Mouse (Mus musculus): Measurements from ENCODE around the gene 1110008L16Rik. TPM values are rescaled to one million over a fixed set of nuclear protein-coding genes. Genes with fewer than 3 reads are reported as not detected.
A peak's percentile ranks its signal among the peaks of the same experiment; 100 is the strongest.

The 1110008L16Rik gene
- polyA plus RNA-seq, 1 experiment = 3.9 TPM

DNA sequence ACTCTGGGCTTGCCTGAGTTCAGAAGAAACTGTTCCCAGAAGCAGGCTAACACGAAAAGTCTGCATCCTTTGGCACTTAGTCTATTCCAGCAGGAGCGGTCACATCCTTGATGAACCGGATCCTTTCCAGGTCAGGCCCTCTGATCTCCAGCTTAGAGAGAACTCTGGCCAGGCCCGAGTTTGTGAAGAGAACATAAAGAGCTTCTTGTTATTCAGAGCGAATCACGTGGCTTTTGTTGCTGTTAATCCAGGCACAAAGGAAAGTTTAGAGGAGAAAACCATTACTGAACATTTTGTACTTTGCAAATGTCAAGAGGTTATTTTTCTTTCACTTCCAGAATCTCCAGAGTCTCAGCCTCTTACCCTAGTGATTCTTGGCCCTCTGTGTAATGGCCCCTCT, 86.6 kb downstream of the 1110008L16Rik start:
- Histone ChIP-seq H3K36me3 (ENCODE audit: control insufficient read depth, insufficient read depth, low read length) (peaks cover 3% of the 10 kb centered on the region; the same call in 1 of the 2 replicates), H3K4me3 (ENCODE audit: low read depth, low read length) (no peak overlapping the region), H3K27ac (ENCODE audit: insufficient read depth, low read depth, low read length) (0 out of 2 replicates have a peak overlapping the region, but pooled peaks have one; percentile 40), H3K4me1 (ENCODE audit: control insufficient read depth, insufficient read depth, insufficient read length, low read length) (no peaks in the 10 kb centered on the region), H3K27me3 (ENCODE audit: control insufficient read depth, insufficient read depth, low read length) (no peaks in the 10 kb centered on the region)
- TF ChIP-seq CTCF (IDR thresholded peaks at IDR 0.05; ENCODE audit: extremely low read depth, insufficient read length, insufficient replicate concordance, low read depth, low read length) (no peak), POLR2A (IDR thresholded peaks at IDR 0.05; ENCODE audit: low read depth, low read length) (no peak)
- WGBS = 66% methylated on average over 6 of the region's 6 CpGs

DNA sequence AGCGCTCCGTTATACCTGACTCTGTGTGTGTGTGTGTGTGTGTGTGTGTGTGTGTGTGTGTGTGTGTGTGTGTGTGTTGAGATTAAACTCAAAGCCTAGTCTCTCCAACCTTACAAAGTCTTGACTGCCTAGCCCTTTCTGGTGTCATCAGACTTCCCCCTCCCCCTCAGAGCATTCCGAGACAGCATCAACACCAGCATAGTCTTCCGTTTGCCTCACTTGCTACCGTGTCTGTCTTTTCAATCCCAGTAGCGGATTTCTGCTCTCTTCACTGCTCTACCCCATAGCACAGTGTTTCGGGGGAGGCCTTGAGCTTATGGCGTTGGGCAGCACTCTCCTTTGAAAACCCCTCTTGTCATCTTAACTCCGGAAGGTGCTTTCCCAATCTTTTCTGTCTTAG, 87.1 kb downstream of the 1110008L16Rik start:
- 0 out of 2 replicates have a peak overlapping the region, but pooled peaks have one; percentile 22 for H3K27ac ChIP-seq (ENCODE audit: insufficient read depth, low read depth, low read length)
- H3K4me1 ChIP-seq (ENCODE audit: control insufficient read depth, insufficient read depth, insufficient read length, low read length) = no peaks in the 10 kb centered on the region
- TF ChIP-seq POLR2A (IDR thresholded peaks at IDR 0.05; ENCODE audit: low read depth, low read length) (no peak), CTCF (IDR thresholded peaks at IDR 0.05; ENCODE audit: extremely low read depth, insufficient read length, insufficient replicate concordance, low read depth, low read length) (no peak)
- H3K4me3 ChIP-seq (ENCODE audit: low read depth, low read length) = no peak overlapping the region
- WGBS = 84% methylated on average over 9 of the region's 9 CpGs
- H3K36me3 ChIP-seq (ENCODE audit: control insufficient read depth, insufficient read depth, low read length) = peaks cover 3% of the 10 kb centered on the region; the same call in 1 of the 2 replicates
- no peaks in the 10 kb centered on the region for H3K27me3 ChIP-seq (ENCODE audit: control insufficient read depth, insufficient read depth, low read length)

DNA sequence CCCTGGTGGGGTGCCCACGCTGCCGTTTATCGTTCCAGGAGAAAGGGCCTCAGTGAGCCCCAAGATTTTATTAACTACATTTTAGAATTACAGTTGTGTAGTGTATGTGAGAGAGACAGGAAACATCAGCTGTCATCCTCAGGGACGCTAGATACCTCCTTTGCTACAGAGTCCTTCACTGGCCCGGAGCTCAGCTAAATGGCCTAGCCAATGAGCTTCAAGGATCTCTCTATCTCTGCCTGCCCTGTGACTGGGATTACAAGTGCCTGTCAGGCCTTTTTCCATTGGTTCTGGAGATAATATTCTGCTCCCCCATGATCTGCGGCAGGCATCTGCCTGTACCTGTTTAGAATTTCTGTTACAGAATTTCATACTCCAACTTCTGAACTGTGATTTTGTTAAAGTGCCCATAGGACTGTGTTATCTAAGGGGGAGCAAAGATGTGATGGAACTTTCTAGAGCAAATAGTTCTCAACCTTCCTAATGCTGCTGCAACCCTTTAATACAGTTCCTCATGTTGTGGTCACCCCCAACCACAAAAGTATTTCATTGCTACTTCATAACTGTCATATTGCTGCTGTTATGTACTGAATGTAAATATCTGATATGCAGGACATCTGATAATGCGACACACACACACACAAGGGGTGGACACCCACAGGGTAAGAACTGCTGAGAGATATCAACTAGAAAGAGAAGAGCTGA, 87.9 kb downstream of the 1110008L16Rik start:
- Histone ChIP-seq H3K4me1 (ENCODE audit: control insufficient read depth, insufficient read depth, insufficient read length, low read length) (no peaks in the 10 kb centered on the region), H3K4me3 (ENCODE audit: low read depth, low read length) (no peak overlapping the region), H3K27ac (ENCODE audit: insufficient read depth, low read depth, low read length) (no peak overlapping the region), H3K36me3 (ENCODE audit: control insufficient read depth, insufficient read depth, low read length) (no peaks in the 10 kb centered on the region; the same call in 1 of the 2 replicates), H3K27me3 (ENCODE audit: control insufficient read depth, insufficient read depth, low read length) (no peaks in the 10 kb centered on the region)
- TF ChIP-seq POLR2A (IDR thresholded peaks at IDR 0.05; ENCODE audit: low read depth, low read length) (no peak), CTCF (IDR thresholded peaks at IDR 0.05; ENCODE audit: extremely low read depth, insufficient read length, insufficient replicate concordance, low read depth, low read length) (no peak)
- WGBS = 83% methylated on average over 7 of the region's 7 CpGs

DNA sequence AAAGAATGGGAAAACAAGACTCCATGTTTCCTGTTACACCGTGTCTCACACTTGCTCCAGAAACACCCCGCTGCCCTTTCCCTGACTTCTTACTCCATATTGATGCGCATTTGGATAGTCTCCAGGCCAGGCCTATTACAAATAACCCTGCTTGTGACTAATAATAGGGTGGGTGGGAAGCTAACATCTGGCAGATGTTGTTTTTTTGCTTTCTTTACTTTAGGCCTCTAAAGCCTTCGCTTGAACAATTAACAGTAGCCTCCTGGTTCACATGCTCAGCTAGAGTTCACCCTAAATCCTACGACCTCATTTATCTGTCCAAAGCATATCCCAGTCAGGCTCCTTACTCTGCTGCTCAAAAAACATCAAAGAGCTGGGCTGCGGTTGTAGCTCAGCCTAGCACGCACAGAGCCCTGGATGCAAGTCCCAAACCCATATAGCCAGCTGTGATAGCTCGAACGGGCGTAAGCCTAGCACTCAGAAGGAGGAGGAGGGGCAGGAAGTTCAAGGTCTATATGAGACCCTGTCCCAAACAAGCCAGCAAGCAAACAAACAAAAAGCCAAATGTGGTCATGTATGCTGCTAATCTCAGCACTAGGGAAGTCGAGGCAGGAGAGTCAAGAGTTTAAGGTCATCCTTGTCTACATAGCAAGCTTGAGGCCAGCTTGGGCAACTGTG, 88.5 kb downstream of the 1110008L16Rik start:
- no peaks in the 10 kb centered on the region for H3K27me3 ChIP-seq (ENCODE audit: control insufficient read depth, insufficient read depth, low read length)
- H3K36me3 ChIP-seq (ENCODE audit: control insufficient read depth, insufficient read depth, low read length) = no peaks in the 10 kb centered on the region
- no peak overlapping the region for H3K27ac ChIP-seq (ENCODE audit: insufficient read depth, low read depth, low read length)
- no peak for TF ChIP-seq POLR2A (IDR thresholded peaks at IDR 0.05; ENCODE audit: low read depth, low read length)
- TF ChIP-seq CTCF (IDR thresholded peaks at IDR 0.05; ENCODE audit: extremely low read depth, insufficient read length, insufficient replicate concordance, low read depth, low read length) = no peak
- 67% methylated on average over 11 of the region's 11 CpGs for WGBS
- no peaks in the 10 kb centered on the region for H3K4me1 ChIP-seq (ENCODE audit: control insufficient read depth, insufficient read depth, insufficient read length, low read length)
- no peak overlapping the region for H3K4me3 ChIP-seq (ENCODE audit: low read depth, low read length)

DNA sequence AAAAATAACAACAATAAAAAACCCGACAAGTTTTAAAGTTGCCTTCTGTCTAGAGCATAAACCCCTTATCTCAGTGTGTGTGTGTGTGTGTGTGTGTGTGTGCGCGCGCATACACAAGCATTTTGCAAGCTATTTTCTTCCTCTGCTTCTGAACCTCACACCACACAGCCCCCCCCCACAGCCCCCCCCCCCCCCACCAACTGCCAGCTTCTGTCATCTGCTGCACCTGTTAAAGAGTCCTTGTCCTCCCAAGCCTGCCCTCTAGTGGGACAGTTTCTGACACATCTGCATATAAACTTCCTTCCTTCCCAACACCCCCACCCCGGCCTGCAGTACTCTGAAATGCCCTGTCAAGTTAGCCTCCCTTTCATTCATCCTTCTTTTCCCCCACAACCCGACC, 89.1 kb downstream of the 1110008L16Rik start:
- Histone ChIP-seq H3K4me1 (ENCODE audit: control insufficient read depth, insufficient read depth, insufficient read length, low read length) (no peaks in the 10 kb centered on the region), H3K36me3 (ENCODE audit: control insufficient read depth, insufficient read depth, low read length) (no peaks in the 10 kb centered on the region), H3K27ac (ENCODE audit: insufficient read depth, low read depth, low read length) (no peak overlapping the region), H3K27me3 (ENCODE audit: control insufficient read depth, insufficient read depth, low read length) (no peaks in the 10 kb centered on the region), H3K4me3 (ENCODE audit: low read depth, low read length) (no peak overlapping the region)
- 63% methylated on average over 6 of the region's 6 CpGs for WGBS
- TF ChIP-seq POLR2A (IDR thresholded peaks at IDR 0.05; ENCODE audit: low read depth, low read length) = no peak
- peak; percentile 49; the same call in 1 of the 2 replicates for TF ChIP-seq CTCF (IDR thresholded peaks at IDR 0.05; ENCODE audit: extremely low read depth, insufficient read length, insufficient replicate concordance, low read depth, low read length)

DNA sequence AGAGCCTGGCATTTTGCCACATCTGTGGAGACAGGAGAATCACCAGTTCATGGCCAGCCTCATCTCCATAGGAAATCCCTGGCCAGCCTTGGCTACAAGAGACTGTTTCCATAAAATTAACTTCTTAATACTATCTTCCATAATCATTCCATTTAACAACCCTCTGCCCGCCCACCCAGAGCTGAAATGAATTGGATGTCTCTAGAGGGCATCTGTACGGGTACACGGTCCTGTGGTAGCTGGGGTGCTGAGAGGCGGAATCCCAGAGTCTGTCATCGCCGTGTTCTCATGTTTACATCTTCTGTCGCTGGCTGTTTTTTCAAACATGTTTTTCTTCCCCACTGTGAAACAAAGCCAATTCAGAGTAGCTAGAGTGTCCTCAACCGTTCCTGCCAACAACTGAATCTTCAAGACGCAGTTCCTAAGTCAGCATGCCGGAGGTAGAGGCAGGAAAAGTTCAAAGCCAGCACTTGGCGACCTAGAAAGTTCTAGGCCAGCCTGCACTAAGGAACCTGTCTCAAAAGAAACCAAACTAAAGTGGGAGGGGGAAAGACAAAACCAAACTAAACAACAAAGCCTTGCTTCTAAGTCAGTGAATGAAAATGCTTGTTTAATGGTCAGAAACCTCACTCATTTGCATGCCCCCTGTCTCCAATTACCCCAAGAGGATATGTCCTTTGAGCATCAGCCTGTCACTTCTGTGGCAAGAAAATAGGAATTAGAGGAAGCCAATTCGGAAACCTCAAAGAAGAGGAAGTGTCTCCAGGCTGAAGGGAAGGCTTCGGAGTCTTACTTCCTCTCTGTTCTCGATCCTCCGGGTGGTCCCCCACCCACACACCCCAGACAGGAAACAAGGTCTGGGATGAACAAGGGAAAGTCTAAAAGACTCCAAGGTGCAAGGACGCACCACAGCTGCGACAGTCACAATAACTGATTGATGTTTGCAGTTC, 90.0 kb downstream of the 1110008L16Rik start:
- TF ChIP-seq POLR2A (IDR thresholded peaks at IDR 0.05; ENCODE audit: low read depth, low read length) (no peak), CTCF (IDR thresholded peaks at IDR 0.05; ENCODE audit: extremely low read depth, insufficient read length, insufficient replicate concordance, low read depth, low read length) (no peak)
- Histone ChIP-seq H3K27ac (ENCODE audit: insufficient read depth, low read depth, low read length) (no peak overlapping the region), H3K27me3 (ENCODE audit: control insufficient read depth, insufficient read depth, low read length) (no peaks in the 10 kb centered on the region), H3K4me3 (ENCODE audit: low read depth, low read length) (no peak overlapping the region), H3K4me1 (ENCODE audit: control insufficient read depth, insufficient read depth, insufficient read length, low read length) (no peaks in the 10 kb centered on the region), H3K36me3 (ENCODE audit: control insufficient read depth, insufficient read depth, low read length) (no peaks in the 10 kb centered on the region)
- 78% methylated on average over 17 of the region's 17 CpGs for WGBS

All from small intestine, adult 2 months (tissue).